Mouse (Mus musculus) hindbrain, embryonic 10.5 days (tissue): ENCODE results near the gene Zfp985. TPM values are rescaled to one million over a fixed set of nuclear protein-coding genes. Genes with fewer than 3 reads are reported as not detected.
"Not testable (repeated sequence)": the region's sequence is repeated elsewhere in the genome, so short reads cannot be mapped to it uniquely, and the experiment has no call there.

Experiments
- DNase-seq: peaks from one replicate; pipeline ENCODE4 v3.0.0-alpha.2; 2017; ENCODE audit warnings: low spot score
- H3K27ac ChIP-seq: fragments of 300-500 bp; sonication (generic); 2 replicates; pipeline ENCODE4 v1.5.1; 2016; ENCODE audit warnings: mild to moderate bottlenecking, moderate library complexity
- H3K27me3 ChIP-seq: fragments of 300-500 bp; sonication (generic); 2 replicates; pipeline ENCODE4 v1.6.1; 2016; ENCODE audit warnings: mild to moderate bottlenecking; ENCODE audit not compliant: poor library complexity, insufficient read depth, severe bottlenecking
- H3K36me3 ChIP-seq: fragments of 300-500 bp; sonication (generic); 2 replicates; pipeline ENCODE4 v1.6.1; 2016; ENCODE audit warnings: mild to moderate bottlenecking, moderate library complexity
- H3K4me1 ChIP-seq: fragments of 300-500 bp; sonication (generic); replicated peaks from 2 replicates; pipeline ENCODE4 v1.6.1; 2016; ENCODE audit warnings: mild to moderate bottlenecking
- H3K4me3 ChIP-seq: fragments of 300-500 bp; sonication (generic); 2 replicates; pipeline ENCODE4 v1.5.1; 2016; ENCODE audit warnings: mild to moderate bottlenecking, moderate library complexity
- H3K9me3 ChIP-seq: fragments of 300-500 bp; sonication (generic); 2 replicates; pipeline ENCODE4 v1.6.1; 2016; ENCODE audit warnings: mild to moderate bottlenecking, moderate library complexity
- WGBS: fragments of 180-500 bp; shearing (Covaris S2); methylation state at CpG from one replicate; pipeline ENCODE4 v1.1.7; 2016; 5-methylcytosine and 5-hydroxymethylcytosine counted together
- polyA plus RNA-seq: library from polyadenylated mRNA; unstranded; fragments of >200 nt; fragmentation: Nextera tagmentation; extraction: Ambion mirVana; gene quantifications from 2 replicates; pipeline ENCODE4 v1.2.1, GENCODE M21; 2016

The Zfp985 gene
- polyA plus RNA-seq, result 0.05 and 0.11 TPM in 2 replicates

- 78% methylated on average over 5 of the region's 5 CpGs for WGBS
- H3K9me3 ChIP-seq, result peaks cover 23% of the 10 kb centered on the region; the same call in 1 of the 2 replicates
- not testable (repeated sequence) for H3K4me1 ChIP-seq, H3K27ac ChIP-seq, DNase-seq, H3K36me3 ChIP-seq, H3K4me3 ChIP-seq, H3K27me3 ChIP-seq
Measured at GRCm38 (mm10) chr4:147553071-147553470, at the start of gene Zfp985. Zfp985 (plus strand) TSS chr4:147553277.

DNA sequence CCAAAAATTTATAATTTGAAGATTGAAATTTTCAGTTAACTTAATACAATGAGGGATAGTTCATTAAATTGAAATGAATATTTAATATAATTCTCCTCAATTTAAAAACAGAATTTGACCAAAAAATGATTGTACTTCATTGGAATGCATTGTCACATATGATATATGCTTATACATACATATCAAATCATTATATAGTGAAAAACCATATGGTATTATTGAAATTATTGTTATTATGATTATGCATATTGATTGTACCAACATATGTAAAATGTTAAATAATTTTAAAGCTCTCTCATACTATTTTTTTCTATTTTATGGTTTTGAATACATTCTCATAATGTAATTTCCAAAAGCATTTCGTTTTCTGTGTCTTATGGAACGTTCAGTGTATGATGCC, 43.9 kb upstream of the Zfp985 start:
- Histone ChIP-seq H3K4me1 (no peaks in the 10 kb centered on the region), H3K27ac (no peak overlapping the region), H3K4me3 (no peak overlapping the region), H3K9me3 (peaks cover 43% of the 10 kb centered on the region), H3K36me3 (peaks cover 15% of the 10 kb centered on the region; the same call in 1 of the 2 replicates), H3K27me3 (no peaks in the 10 kb centered on the region)
- 89% methylated on average over 2 of the region's 2 CpGs for WGBS
- DNase-seq, result no peak

GRCm38 (mm10) chr4:147518981-147519380, 34.1 kb upstream of the Zfp985 start:
- Histone ChIP-seq H3K27ac (no peak overlapping the region), H3K27me3 (no peaks in the 10 kb centered on the region), H3K36me3 (no peaks in the 10 kb centered on the region), H3K9me3 (peaks cover 98% of the 10 kb centered on the region), H3K4me1 (no peaks in the 10 kb centered on the region), H3K4me3 (no peak overlapping the region)
- DNase-seq, result no peak
- 73% methylated on average over 2 of the region's 2 CpGs for WGBS

- DNase-seq, result no peak
- no peaks in the 10 kb centered on the region for H3K36me3 ChIP-seq
- H3K4me3 ChIP-seq, result no peak overlapping the region
- H3K27me3 ChIP-seq, result no peaks in the 10 kb centered on the region
- H3K27ac ChIP-seq, result no peak overlapping the region
- peaks cover 98% of the 10 kb centered on the region for H3K9me3 ChIP-seq
- no peaks in the 10 kb centered on the region for H3K4me1 ChIP-seq
Measured at GRCm38 (mm10) chr4:147520100-147520499, 33.0 kb upstream of the Zfp985 start.

DNA sequence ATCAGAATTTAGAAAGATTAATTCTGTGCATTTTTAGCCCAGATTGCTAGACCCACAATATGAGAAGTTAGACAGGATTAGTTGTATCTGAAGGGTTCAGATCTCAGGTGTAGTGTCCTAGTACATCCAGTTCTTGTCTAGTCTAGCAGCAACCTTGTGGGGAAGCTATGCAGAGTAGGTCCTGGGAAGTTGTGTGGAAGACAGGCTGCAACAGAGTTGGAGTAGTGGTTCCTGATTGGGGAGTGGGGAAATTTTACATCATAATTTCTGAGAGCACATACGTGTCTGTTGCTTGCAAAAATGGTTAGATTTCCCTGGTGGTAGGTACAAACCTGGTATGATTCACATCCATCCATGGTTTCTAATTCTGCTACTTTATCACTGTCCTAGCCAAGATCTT, 28.0 kb upstream of the Zfp985 start:
- Histone ChIP-seq H3K9me3 (peaks cover 96% of the 10 kb centered on the region), H3K27ac (no peak overlapping the region), H3K4me3 (no peak overlapping the region), H3K27me3 (no peaks in the 10 kb centered on the region), H3K4me1 (no peaks in the 10 kb centered on the region), H3K36me3 (no peaks in the 10 kb centered on the region)
- no peak for DNase-seq
- WGBS, result 87% methylated on average over 1 of the region's 1 CpGs

- H3K27ac ChIP-seq, result no peak overlapping the region
- peaks cover 76% of the 10 kb centered on the region for H3K9me3 ChIP-seq
- H3K36me3 ChIP-seq, result no peaks in the 10 kb centered on the region
- WGBS, result 94% methylated on average over 1 of the region's 1 CpGs
- no peak overlapping the region for H3K4me3 ChIP-seq
- DNase-seq, result no peak
- H3K27me3 ChIP-seq, result no peaks in the 10 kb centered on the region
- H3K4me1 ChIP-seq, result no peaks in the 10 kb centered on the region
Measured at GRCm38 (mm10) chr4:147530366-147530765, 22.7 kb upstream of the Zfp985 start.

DNA sequence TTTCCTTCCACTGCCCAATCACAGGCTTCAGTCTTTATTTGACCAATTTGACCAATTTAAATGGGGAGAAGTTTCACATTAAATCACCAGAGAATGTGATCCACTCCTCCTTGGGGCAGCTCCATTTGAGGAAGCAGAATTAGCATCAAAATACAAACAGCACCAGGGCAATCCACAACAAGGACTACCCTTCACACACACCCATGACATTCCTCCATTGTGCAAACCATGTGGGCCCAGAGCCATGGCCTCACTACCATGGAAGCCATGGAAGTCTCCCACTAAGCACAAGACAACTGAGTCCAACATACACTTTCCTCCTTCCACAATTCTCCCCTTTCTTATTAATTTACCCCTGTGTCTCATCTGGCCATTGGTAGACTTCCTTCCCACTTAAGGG, 17.2 kb upstream of the Zfp985 start:
- peaks cover 81% of the 10 kb centered on the region for H3K9me3 ChIP-seq
- DNase-seq, H3K27me3 ChIP-seq, H3K36me3 ChIP-seq, H3K4me1 ChIP-seq, H3K27ac ChIP-seq, H3K4me3 ChIP-seq: not testable (repeated sequence)

DNA sequence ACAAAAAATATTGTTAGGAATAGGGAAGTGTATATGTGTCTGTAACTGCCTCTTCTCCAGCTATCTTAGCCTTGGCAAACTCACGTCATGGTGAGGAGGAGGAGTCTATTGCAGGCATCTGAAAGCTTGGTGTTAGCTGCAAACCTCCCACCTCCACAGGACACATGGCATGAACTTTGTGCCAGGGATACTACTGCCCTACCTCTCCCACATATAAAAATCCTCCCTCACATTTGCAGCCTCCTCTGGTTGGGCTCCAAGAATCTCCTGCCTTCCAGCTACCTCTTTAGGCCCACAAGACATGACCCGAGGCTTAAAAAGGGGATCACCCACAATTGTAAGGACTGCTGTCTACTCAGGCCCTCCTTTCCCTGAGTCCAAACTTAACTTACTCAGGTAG, 15.4 kb upstream of the Zfp985 start:
- H3K4me3 ChIP-seq, result no peak overlapping the region
- no peak overlapping the region for H3K27ac ChIP-seq
- peaks cover 72% of the 10 kb centered on the region for H3K9me3 ChIP-seq
- H3K27me3 ChIP-seq, result no peaks in the 10 kb centered on the region
- H3K4me1 ChIP-seq, result no peaks in the 10 kb centered on the region
- no peak for DNase-seq
- 83% methylated on average over 2 of the region's 2 CpGs for WGBS
- no peaks in the 10 kb centered on the region for H3K36me3 ChIP-seq

DNA sequence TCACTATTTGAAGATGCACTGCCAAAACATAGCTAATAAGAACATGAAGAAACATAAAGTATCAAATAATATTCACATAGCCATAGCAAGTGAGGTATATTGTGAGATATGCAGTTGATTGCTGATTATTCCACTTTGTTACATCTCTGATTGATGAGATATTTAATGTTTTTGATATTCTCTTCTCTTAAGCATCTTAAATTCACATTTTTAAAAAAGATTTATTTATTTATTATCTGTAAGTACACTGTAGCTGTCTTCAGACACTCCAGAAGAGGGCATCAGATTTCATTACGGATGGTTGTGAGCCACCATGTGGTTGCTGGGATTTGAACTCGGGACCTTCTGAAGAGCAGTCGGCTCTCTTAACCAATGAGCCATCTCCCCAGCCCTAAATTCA, 13.2 kb upstream of the Zfp985 start, which contains the start of gene Gm16503:
TSS of gene Gm16503 (plus strand) at position 301 of the 400 bp plus-strand sequence.
- peaks cover 72% of the 10 kb centered on the region for H3K9me3 ChIP-seq
- WGBS, result 89% methylated on average over 3 of the region's 3 CpGs
- H3K27me3 ChIP-seq, result not testable (repeated sequence)

GRCm38 (mm10) chr4:147541105-147541504, 12.0 kb upstream of the Zfp985 start:
- H3K4me3 ChIP-seq, result no peak overlapping the region
- H3K27ac ChIP-seq, result no peak overlapping the region
- DNase-seq, result no peak
- H3K4me1 ChIP-seq, result no peaks in the 10 kb centered on the region
- H3K27me3 ChIP-seq, result no peaks in the 10 kb centered on the region
- peaks cover 61% of the 10 kb centered on the region for H3K9me3 ChIP-seq
- no peaks in the 10 kb centered on the region for H3K36me3 ChIP-seq

More for the DNA sequence above, 13.2 kb upstream of the Zfp985 start, which contains the start of gene Gm16503:
- not testable (repeated sequence) for H3K4me3 ChIP-seq, H3K36me3 ChIP-seq, DNase-seq, H3K27ac ChIP-seq, H3K4me1 ChIP-seq

DNA sequence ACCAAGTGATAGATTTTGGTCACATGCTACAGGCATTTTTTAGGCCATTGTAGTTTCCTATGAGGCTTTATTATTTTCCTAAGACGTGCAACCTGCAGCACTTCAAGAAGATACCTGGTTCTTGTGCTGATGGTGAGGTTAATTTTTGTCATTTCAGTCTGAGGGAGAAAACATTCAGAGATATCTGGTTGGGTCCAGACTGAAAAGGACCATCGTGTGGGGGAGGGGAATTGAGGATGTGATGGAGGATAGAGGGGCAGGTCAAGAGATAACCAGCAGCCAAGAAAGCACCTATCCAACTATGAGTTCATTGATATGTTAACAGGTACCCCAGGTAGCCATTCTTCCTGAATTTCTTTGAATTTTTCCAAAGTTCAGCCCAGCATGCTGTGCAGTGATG, 1.3 kb downstream of the Zfp985 start:
- peaks cover 26% of the 10 kb centered on the region for H3K9me3 ChIP-seq
- H3K27ac ChIP-seq, H3K4me3 ChIP-seq, H3K4me1 ChIP-seq, H3K27me3 ChIP-seq, H3K36me3 ChIP-seq, DNase-seq: not testable (repeated sequence)
- 79% methylated on average over 2 of the region's 2 CpGs for WGBS

- H3K27me3 ChIP-seq, DNase-seq, H3K4me1 ChIP-seq, H3K27ac ChIP-seq, H3K36me3 ChIP-seq, H3K4me3 ChIP-seq: not testable (repeated sequence)
- WGBS, result 60% methylated on average over 1 of the region's 1 CpGs
- peaks cover 16% of the 10 kb centered on the region for H3K9me3 ChIP-seq
Measured at GRCm38 (mm10) chr4:147556921-147557320, 3.8 kb downstream of the Zfp985 start.

GRCm38 (mm10) chr4:147558011-147558410, 4.9 kb downstream of the Zfp985 start:
- DNase-seq, result not testable (repeated sequence)

DNA sequence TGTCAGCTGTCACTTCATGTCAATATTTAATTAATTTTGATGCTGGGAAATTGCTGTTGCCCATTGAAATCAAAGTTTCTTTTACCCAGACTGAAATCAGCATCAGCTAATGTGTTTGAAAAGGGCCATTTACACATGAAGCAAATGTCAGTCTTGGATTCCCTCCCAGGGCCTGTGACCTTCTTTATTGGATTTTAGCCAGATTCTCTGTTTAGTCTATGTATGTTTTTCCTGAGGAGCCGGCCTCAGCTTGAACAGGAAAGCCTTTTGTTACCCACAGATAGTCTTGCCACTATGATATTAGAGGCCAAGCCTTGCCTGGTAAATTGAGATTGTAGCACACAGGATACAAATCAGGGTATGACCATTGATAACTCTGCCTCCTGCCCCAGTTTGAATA, 6.0 kb downstream of the Zfp985 start:
- H3K27me3 ChIP-seq, H3K36me3 ChIP-seq, H3K27ac ChIP-seq, DNase-seq, H3K4me1 ChIP-seq, H3K4me3 ChIP-seq, H3K9me3 ChIP-seq: not testable (repeated sequence)
- 71% methylated on average over 1 of the region's 1 CpGs for WGBS

More at GRCm38 (mm10) chr4:147558011-147558410, 4.9 kb downstream of the Zfp985 start:
- H3K4me3 ChIP-seq, H3K36me3 ChIP-seq, H3K27ac ChIP-seq, H3K27me3 ChIP-seq, H3K4me1 ChIP-seq: not testable (repeated sequence)
- peaks cover 15% of the 10 kb centered on the region for H3K9me3 ChIP-seq
